ENCODE assay signal across 8 mouse cellular contexts in genomic region chr13:95443376-95444233, GRCm38 (mm10). TPM values are rescaled to one million over a fixed set of nuclear protein-coding genes. Genes with fewer than 3 reads are reported as not detected.
DNase-seq lines count a peak whose midpoint lies in the region; ATAC-seq lines count a peak whose summit lies in the region.

No protein-coding gene starts in this region.

- no peak for ATAC-seq in megakaryocyte, adult 5-6 weeks (ENCODE audit: poor library complexity, severe bottlenecking)
- peak; percentile 52; the same call in 1 of the 2 replicates for ATAC-seq in embryonic facial prominence, embryonic 11.5 days (replicated peaks; ENCODE audit: insufficient number of reproducible peaks, low FRiP score, low TSS enrichment, low read depth)
- ATAC-seq in hindbrain, embryonic 13.5 days (ENCODE audit: low FRiP score): peak; percentile 71
- no peak for ATAC-seq in CD4-positive, CD25-positive, alpha-beta regulatory T cell, adult 4 months

- no peaks in the 10 kb centered on the region for H3K9me3 ChIP-seq in megakaryocyte, embryonic 14.5 days
- no peaks in the 10 kb centered on the region for H3K9me3 ChIP-seq in embryonic facial prominence, embryonic 11.5 days (replicated peaks; ENCODE audit: control insufficient read depth, low read length)
- H3K9me3 ChIP-seq in hindbrain, embryonic 13.5 days: no peaks in the 10 kb centered on the region
- no peaks in the 10 kb centered on the region for H3K9me3 ChIP-seq in midbrain, embryonic 10.5 days (replicated peaks)

- H3K9ac ChIP-seq in embryonic facial prominence, embryonic 11.5 days (replicated peaks; ENCODE audit: low read length): peak overlapping the region; percentile 57
- peak overlapping the region; percentile 66 for H3K9ac ChIP-seq in hindbrain, embryonic 13.5 days

- H3K27ac ChIP-seq in embryonic facial prominence, embryonic 11.5 days (replicated peaks; ENCODE audit: low read depth, low read length): no peak overlapping the region
- H3K27ac ChIP-seq in hindbrain, embryonic 13.5 days: no peak overlapping the region
- H3K27ac ChIP-seq in midbrain, embryonic 10.5 days (replicated peaks): peak overlapping the region; percentile 63

- peaks cover 58% of the 10 kb centered on the region for H3K27me3 ChIP-seq in megakaryocyte, embryonic 14.5 days (replicated peaks)
- H3K27me3 ChIP-seq in embryonic facial prominence, embryonic 11.5 days (ENCODE audit: control insufficient read depth, insufficient read depth, low read length): peaks cover 15% of the 10 kb centered on the region
- peaks cover 45% of the 10 kb centered on the region for H3K27me3 ChIP-seq in hindbrain, embryonic 13.5 days
- peaks cover 53% of the 10 kb centered on the region for H3K27me3 ChIP-seq in midbrain, embryonic 10.5 days (ENCODE audit: low read depth, poor library complexity, severe bottlenecking)

- H3K4me2 ChIP-seq in embryonic facial prominence, embryonic 11.5 days (ENCODE audit: low read depth, low read length): peak overlapping the region; percentile 89
- peak overlapping the region; percentile 89 for H3K4me2 ChIP-seq in hindbrain, embryonic 13.5 days

- H3K4me1 ChIP-seq in megakaryocyte, embryonic 14.5 days: peaks cover 7% of the 10 kb centered on the region; the same call in 1 of the 2 replicates
- no peaks in the 10 kb centered on the region for H3K4me1 ChIP-seq in embryonic facial prominence, embryonic 11.5 days (ENCODE audit: control insufficient read depth, insufficient read depth, low read length)
- peaks cover 22% of the 10 kb centered on the region for H3K4me1 ChIP-seq in hindbrain, embryonic 13.5 days (replicated peaks)
- H3K4me1 ChIP-seq in midbrain, embryonic 10.5 days: peaks cover 21% of the 10 kb centered on the region

- H3K4me3 ChIP-seq in megakaryocyte, embryonic 14.5 days (replicated peaks): peak overlapping the region; percentile 7
- peak overlapping the region; percentile 36 for H3K4me3 ChIP-seq in embryonic facial prominence, embryonic 11.5 days (ENCODE audit: low read depth, low read length)
- peak overlapping the region; percentile 47 for H3K4me3 ChIP-seq in hindbrain, embryonic 13.5 days
- peak overlapping the region; percentile 62 for H3K4me3 ChIP-seq in midbrain, embryonic 10.5 days

- WGBS in embryonic facial prominence, embryonic 11.5 days: 1% methylated on average over 46 of the region's 46 CpGs
- WGBS in hindbrain, embryonic 13.5 days: 1% methylated on average over 46 of the region's 46 CpGs
- 2% methylated on average over 46 of the region's 46 CpGs for WGBS in midbrain, embryonic 10.5 days

- peak; percentile 76 for DNase-seq in embryonic facial prominence, embryonic 11.5 days (ENCODE audit: low spot score)
- peak; percentile 64 for DNase-seq in midbrain, embryonic 10.5 days (ENCODE audit: low spot score)
- no peak for DNase-seq in frontal cortex, adult 2 months (ENCODE audit: extremely low spot score in 1 of 2, low spot score in 1 of 2)
- DNase-seq in thymus, adult 18-20 months: no peak

- H3K36me3 ChIP-seq in megakaryocyte, embryonic 14.5 days (replicated peaks; ENCODE audit: low read length): no peaks in the 10 kb centered on the region
- no peaks in the 10 kb centered on the region for H3K36me3 ChIP-seq in embryonic facial prominence, embryonic 11.5 days (replicated peaks; ENCODE audit: control insufficient read depth, insufficient read depth, low read depth, low read length)
- no peaks in the 10 kb centered on the region for H3K36me3 ChIP-seq in hindbrain, embryonic 13.5 days
- H3K36me3 ChIP-seq in midbrain, embryonic 10.5 days: no peaks in the 10 kb centered on the region

RNA-seq across cellular contexts. Expression of gene Crhbp, which starts 1.1 kb away (rescaled TPM):
- not detected in 2 replicates for polyA plus RNA-seq in megakaryocyte, embryonic 14.5 days (2012; ENCODE audit: insufficient read depth, low replicate concordance)
- total RNA-seq in megakaryocyte, adult 5-6 weeks (2015): not detected in 2 replicates
- total RNA-seq in megakaryocyte, adult 5-6 weeks (2017): not detected in 2 replicates
- polyA plus RNA-seq in embryonic facial prominence, embryonic 11.5 days (2014; fragmentation: Nextera tagmentation; extraction: Ambion mirVana): 2.0 and 5.3 TPM in 2 replicates
- polyA plus RNA-seq in hindbrain, embryonic 13.5 days (2015; fragmentation: Nextera tagmentation; extraction: Ambion mirVana): 8.4 and 9.3 TPM in 2 replicates
- 1.4 and 1.8 TPM in 2 replicates for polyA plus RNA-seq in midbrain, embryonic 10.5 days (2016; fragmentation: Nextera tagmentation; extraction: Ambion mirVana)
- polyA plus RNA-seq in frontal cortex, adult 2 months (2012; rRNA removed): 21.1 and 21.7 TPM in 2 replicates
- not detected for polyA plus RNA-seq in CD4-positive, CD25-positive, alpha-beta regulatory T cell, adult 4 months (2017; shearing (Covaris generic))

RNA-seq across cellular contexts. Expression of gene S100z, which starts 34.9 kb away (rescaled TPM):
- polyA plus RNA-seq in megakaryocyte, embryonic 14.5 days (2012; ENCODE audit: insufficient read depth, low replicate concordance): not detected in 2 replicates
- total RNA-seq in megakaryocyte, adult 5-6 weeks (2015): not detected in 2 replicates
- not detected in 2 replicates for total RNA-seq in megakaryocyte, adult 5-6 weeks (2017)
- 1.9 and 2.1 TPM in 2 replicates for polyA plus RNA-seq in embryonic facial prominence, embryonic 11.5 days (2014; fragmentation: Nextera tagmentation; extraction: Ambion mirVana)
- not detected in 2 replicates for polyA plus RNA-seq in hindbrain, embryonic 13.5 days (2015; fragmentation: Nextera tagmentation; extraction: Ambion mirVana)
- not detected in 2 replicates for polyA plus RNA-seq in midbrain, embryonic 10.5 days (2016; fragmentation: Nextera tagmentation; extraction: Ambion mirVana)
- polyA plus RNA-seq in frontal cortex, adult 2 months (2012; rRNA removed): not detected in 2 replicates
- polyA plus RNA-seq in CD4-positive, CD25-positive, alpha-beta regulatory T cell, adult 4 months (2017; shearing (Covaris generic)): not detected

Comparison
In these comparisons a context has a peak if more than half of its experiments do, and no peak if none do; other contexts are left out.
1. H3K4me3 ChIP-seq: peak in every context shown above with its lines; median percentile 62 in midbrain, embryonic 10.5 days; 47 in hindbrain, embryonic 13.5 days; 36 in embryonic facial prominence, embryonic 11.5 days; 7 in megakaryocyte, embryonic 14.5 days.
2. ATAC-seq: peak in embryonic facial prominence, embryonic 11.5 days (single experiment) and hindbrain, embryonic 13.5 days (single experiment); none in megakaryocyte, adult 5-6 weeks (single experiment) and CD4-positive, CD25-positive, alpha-beta regulatory T cell, adult 4 months (single experiment).
3. DNase-seq: peak in embryonic facial prominence, embryonic 11.5 days (single experiment) and midbrain, embryonic 10.5 days (single experiment); none in frontal cortex, adult 2 months (0 of 2) and thymus, adult 18-20 months (0 of 2).